Mouse (Mus musculus) T-helper 2 cell (primary cell): ENCODE data around the gene Rab38.

Experiments
- in situ Hi-C: fragments of 300-600 bp; cut with MboI, MseI; formaldehyde crosslinking; loops from one replicate; pipeline ENCODE4 v1.15.1; 2025; ENCODE audit warnings: high pct_unique_total_duplicates

Rab38 gene

GRCm38 (mm10) chr7:88527100-88527671 lies 97.1 kb downstream of the Rab38 start:
- in situ Hi-C loops = no loop called here

- in situ Hi-C loops = no loop called here
Observed at GRCm38 (mm10) chr7:88536127-88536531, 106.1 kb downstream of the Rab38 start.

- in situ Hi-C loops = no loop called here
Observed at GRCm38 (mm10) chr7:88536743-88537142, 106.7 kb downstream of the Rab38 start.
